Mouse (Mus musculus): ENCODE measurements at regions not wholly inside any gene's neighbourhood (a gene's known extent, or its start where the extent isn't known, plus 50 kb on each side); places are given as distances from the start of the nearest gene placed in this dataset.

GRCm38 (mm10) chr14:25223091-25223490 lies 235.9 kb upstream of the Zmiz1 start:
- DNase-seq (ENCODE audit: low spot score in 2 of 2) = no peak

GRCm38 (mm10) chr14:25225214-25225613 lies 233.8 kb upstream of the Zmiz1 start:
- DNase-seq (ENCODE audit: low spot score in 2 of 2) = no peak

- DNase-seq (ENCODE audit: low spot score in 2 of 2) = peak; percentile 80 to 89
Observed at GRCm38 (mm10) chr14:25226155-25226839, 232.7 kb upstream of the Zmiz1 start.

GRCm38 (mm10) chr14:25226840-25227506 lies 232.0 kb upstream of the Zmiz1 start:
- no peak for DNase-seq (ENCODE audit: low spot score in 2 of 2)

- DNase-seq (ENCODE audit: low spot score in 2 of 2) = no peak
Observed at GRCm38 (mm10) chr14:25228321-25229047, 230.5 kb upstream of the Zmiz1 start.

GRCm38 (mm10) chr14:25229569-25229968 lies 229.4 kb upstream of the Zmiz1 start:
- DNase-seq (ENCODE audit: low spot score in 2 of 2) = peak in 1 of 2 experiments; percentile 52

- DNase-seq (ENCODE audit: low spot score in 2 of 2) = peak; percentile 39 to 75
Observed at GRCm38 (mm10) chr14:25231881-25232280, 227.1 kb upstream of the Zmiz1 start.

- DNase-seq (ENCODE audit: low spot score in 2 of 2) = peak in 1 of 2 experiments; percentile 52
Observed at GRCm38 (mm10) chr14:25236421-25236973, 222.5 kb upstream of the Zmiz1 start.

GRCm38 (mm10) chr14:25239335-25239960 lies 219.5 kb upstream of the Zmiz1 start:
- no peak for DNase-seq (ENCODE audit: low spot score in 2 of 2)

GRCm38 (mm10) chr14:25242753-25243152 lies 216.2 kb upstream of the Zmiz1 start:
- DNase-seq (ENCODE audit: low spot score in 2 of 2) = no peak

- no peak for DNase-seq (ENCODE audit: low spot score in 2 of 2)
Observed at GRCm38 (mm10) chr14:25243289-25243688, 215.7 kb upstream of the Zmiz1 start.

GRCm38 (mm10) chr14:25243698-25244097 lies 215.3 kb upstream of the Zmiz1 start:
- DNase-seq (ENCODE audit: low spot score in 2 of 2) = no peak

GRCm38 (mm10) chr14:25244841-25245240 lies 214.1 kb upstream of the Zmiz1 start:
- DNase-seq (ENCODE audit: low spot score in 2 of 2) = no peak

GRCm38 (mm10) chr14:25245691-25246090 lies 213.3 kb upstream of the Zmiz1 start:
- DNase-seq (ENCODE audit: low spot score in 2 of 2) = no peak

- DNase-seq (ENCODE audit: low spot score in 2 of 2) = no peak
Observed at GRCm38 (mm10) chr14:25248941-25249340, 210.0 kb upstream of the Zmiz1 start.

- no peak for DNase-seq (ENCODE audit: low spot score in 2 of 2)
Observed at GRCm38 (mm10) chr14:25253016-25253850, 205.8 kb upstream of the Zmiz1 start.

GRCm38 (mm10) chr14:25263121-25263520 lies 195.9 kb upstream of the Zmiz1 start:
- DNase-seq (ENCODE audit: low spot score in 2 of 2) = no peak

- DNase-seq (ENCODE audit: low spot score in 2 of 2) = no peak
Observed at GRCm38 (mm10) chr14:25266846-25267245, 192.1 kb upstream of the Zmiz1 start.

- DNase-seq (ENCODE audit: low spot score in 2 of 2) = no peak
Observed at GRCm38 (mm10) chr14:25268090-25268631, 190.8 kb upstream of the Zmiz1 start.

- DNase-seq (ENCODE audit: low spot score in 2 of 2) = no peak
Observed at GRCm38 (mm10) chr14:25270227-25270876, 188.6 kb upstream of the Zmiz1 start.

Data from gastrocnemius, postnatal 4 days (tissue).